Mouse (Mus musculus) left cerebral cortex, adult 11 months (tissue): ENCODE measurements around the gene Vwa1.
"Not testable (repeated sequence)": the region's sequence is repeated elsewhere in the genome, so short reads cannot be mapped to it uniquely, and the experiment has no call there.

ENCODE experiments used
- DNase-seq: peaks from one replicate; pipeline ENCODE4 v3.0.0; 2022; ENCODE audit warnings: low spot score

Gene Vwa1

DNA sequence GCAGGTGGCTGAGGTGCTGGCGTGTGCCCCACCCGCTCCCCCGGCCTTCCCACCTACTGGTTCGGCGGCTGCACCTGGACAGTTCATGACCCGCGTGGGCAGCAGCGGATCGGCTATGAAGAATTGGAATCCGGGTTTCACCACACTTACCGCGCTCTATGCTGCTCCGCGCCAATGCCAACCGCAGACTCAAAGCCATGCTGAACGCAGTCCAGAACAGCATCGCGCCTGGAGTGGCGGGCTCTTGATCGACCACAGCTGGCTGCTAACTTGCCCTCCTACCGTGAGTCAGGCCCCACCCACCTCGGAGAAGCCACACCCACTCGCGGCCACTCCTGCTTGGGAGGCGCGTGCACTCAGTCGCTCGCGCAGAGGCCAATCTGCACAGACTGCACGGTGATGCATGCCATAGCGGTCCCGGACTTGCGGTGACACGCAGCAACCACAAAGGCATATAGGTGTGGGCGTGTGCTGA lies at the start of gene Vwa1:
Gene Vwa1, minus strand, starts transcription at position 419 of the 475 bp plus-strand sequence.
- peak; percentile 76 for DNase-seq

DNA sequence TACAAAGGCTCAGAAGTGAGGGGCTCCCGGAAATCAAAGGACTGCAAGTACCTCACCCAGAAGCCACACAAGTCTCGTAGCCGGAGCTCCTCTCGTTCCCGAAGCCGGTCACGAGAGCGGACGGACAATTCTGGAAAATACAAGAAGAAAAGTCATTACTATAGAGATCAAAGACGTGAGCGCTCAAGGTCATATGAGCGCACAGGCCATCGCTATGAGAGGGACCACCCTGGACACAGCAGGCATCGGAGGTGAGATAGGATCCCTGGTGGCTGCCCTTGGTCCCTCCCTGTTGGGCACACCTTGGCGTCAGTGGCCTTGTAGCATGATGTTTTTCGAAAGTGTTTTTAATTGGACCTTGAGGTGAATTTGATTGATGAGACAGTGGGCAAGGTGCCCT lies 48.9 kb upstream of the Vwa1 start:
- no peak for DNase-seq

DNA sequence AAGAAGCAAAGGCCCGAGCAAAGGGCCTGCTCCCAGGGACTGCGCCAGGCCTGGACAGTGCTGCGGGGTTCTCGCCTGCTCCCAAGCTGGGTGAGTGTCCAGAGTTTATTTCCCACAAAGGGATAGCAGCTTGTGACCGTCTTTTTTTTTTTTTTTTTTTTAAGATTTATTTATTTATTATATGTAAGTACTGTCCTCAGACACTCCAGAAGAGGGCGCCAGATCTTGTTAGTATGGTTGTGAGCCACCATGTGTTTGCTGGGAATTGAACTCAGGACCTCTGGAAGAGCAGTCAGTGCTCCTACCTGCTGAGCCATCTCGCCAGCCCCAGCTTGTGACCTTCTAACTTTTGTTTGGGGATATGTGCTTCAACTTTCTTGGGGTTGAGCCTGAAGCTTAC lies 46.5 kb upstream of the Vwa1 start:
- no peak for DNase-seq

GRCm38 (mm10) chr4:155817533-155817932 lies 43.0 kb upstream of the Vwa1 start:
- DNase-seq, result no peak

- DNase-seq, result no peak
Observed at GRCm38 (mm10) chr4:155812665-155813181, 38.2 kb upstream of the Vwa1 start.

DNA sequence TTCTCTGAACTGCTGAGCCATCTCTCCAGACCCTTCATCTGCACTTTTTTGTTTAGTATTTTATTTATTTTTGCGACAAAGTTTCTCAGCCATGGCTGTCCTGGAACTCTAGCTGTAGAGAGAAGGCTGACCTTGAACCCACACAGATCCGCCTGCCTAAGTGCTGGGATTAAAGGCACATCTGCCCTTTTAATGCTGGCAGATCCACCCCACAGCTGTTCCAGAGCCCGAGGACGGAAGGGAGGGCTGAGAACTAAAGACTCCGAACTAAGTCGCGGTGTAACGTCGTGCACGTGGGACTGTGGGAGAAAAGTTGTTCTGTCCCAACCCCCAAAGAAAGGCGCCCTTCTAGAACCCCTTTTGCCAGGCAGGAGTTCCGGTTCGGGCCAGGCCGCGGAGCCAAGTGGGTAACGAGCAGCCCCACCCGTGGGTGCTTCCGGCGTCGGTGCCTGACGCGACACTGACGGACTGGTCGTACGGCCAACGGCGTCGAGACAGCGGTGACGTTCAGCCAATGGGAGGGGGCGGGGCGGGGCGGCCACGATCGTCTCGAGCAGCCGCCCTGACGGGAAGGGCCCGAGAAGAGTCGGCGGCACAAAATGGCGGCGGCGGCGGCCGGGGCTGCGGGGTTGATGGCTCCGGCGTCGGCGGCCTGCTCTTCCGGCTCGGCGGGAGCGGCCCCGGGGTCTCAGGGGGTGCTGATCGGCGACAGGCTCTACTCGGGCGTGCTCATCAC lies 37.6 kb upstream of the Vwa1 start, which contains the start of gene Ccnl2:
Gene Ccnl2, plus strand, starts transcription at position 561 of the 736 bp plus-strand sequence.
- DNase-seq, result peak; percentile 89

DNA sequence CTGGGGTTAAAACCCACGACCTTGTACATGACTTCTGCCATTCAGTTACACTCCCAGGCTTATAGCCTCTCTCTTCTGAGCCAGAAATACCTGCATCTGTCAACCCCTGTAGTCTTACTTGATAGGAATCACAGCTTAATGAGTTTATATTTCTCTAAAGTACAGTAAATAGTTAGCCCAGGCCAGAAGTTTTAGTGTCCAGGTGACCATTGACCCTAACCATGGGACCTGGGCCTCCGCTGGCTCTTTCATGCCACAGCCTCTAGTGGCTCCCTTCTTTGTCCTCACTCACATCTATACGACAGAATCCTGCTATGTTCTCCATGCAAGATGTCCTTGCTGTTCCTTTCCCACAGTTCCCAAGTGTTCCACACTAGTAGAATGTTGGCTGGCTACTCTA lies 33.3 kb upstream of the Vwa1 start:
- no peak for DNase-seq

DNA sequence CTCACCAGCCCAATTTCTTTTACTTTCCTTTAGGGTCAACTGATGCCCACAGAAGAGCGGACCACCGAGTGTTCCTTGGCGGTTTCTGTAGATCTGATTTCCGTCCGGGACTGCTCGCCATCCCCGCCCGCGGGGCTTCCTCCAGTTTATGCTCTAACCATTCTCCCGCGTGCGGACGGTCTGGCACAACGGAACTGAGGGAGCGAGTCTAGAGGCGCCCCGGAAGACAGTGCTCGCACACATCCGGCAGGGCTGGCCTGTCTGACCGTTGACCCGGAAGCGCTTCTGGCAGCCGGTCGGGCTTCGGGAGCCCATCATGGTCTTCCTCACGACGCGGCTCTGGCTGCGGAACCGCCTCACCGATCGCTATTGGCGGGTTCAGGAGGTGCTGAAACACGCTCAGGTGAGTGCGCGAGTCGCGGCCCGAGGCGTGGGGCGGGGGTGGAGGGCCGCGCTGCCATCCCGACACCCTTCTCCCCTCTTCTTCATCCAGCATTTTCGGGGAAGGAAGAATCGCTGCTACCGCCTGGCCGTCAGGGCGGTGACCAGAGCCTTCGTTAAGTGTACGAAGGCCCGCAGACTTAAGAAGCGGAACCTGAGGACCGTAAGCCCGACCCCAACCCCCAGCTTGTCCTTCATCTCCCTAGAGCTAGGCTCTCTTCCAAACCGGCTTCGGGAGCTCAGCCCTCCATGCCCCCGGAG lies 29.0 kb upstream of the Vwa1 start:
- peak; percentile 86 for DNase-seq

- DNase-seq, result no peak
Observed at GRCm38 (mm10) chr4:155802741-155803339, 28.3 kb upstream of the Vwa1 start, which contains the start of gene Mrpl20. Mrpl20 (plus strand) TSS chr4:155802878.

DNA sequence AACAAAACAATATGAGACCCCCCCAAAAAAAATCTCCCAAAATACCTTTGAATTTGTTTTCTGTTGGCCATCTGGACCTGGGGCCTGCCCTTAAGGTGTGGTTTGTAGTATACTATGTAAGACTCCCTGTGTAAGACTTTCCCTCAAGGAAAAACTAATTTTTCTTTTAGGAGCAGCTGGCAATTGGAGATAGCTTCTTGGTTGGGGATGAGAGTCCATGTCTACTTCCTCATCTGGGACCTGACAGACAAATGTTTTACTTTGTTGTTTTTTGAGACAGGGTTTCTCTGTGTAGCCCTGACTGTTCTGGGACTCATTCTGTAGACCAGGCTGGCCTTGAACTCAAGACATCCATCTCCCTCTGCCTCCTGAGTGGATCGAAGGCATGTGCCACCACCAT lies 27.6 kb upstream of the Vwa1 start:
- no peak for DNase-seq

DNA sequence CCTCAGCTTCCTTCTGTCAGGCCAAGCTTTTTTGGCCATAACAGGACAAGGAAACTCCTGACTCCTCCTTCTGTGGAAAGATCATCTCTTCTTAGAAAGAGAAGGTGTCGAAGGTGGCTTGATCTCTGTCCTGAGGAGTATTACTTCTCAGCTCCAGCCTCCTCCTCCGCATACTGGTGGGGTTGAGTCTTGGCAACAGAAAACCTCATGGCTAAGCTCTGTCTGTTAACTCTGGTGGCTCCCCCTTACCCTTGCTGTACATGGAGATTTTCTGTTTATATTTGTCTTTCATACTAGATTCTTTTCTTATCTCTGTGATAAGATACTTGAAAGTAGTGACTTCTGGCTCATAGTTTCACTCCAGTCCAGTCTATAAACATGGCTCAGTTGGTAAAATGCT lies 19.2 kb upstream of the Vwa1 start:
- DNase-seq, result no peak

- DNase-seq, result no peak
Observed at GRCm38 (mm10) chr4:155791240-155791933, 16.9 kb upstream of the Vwa1 start.

DNA sequence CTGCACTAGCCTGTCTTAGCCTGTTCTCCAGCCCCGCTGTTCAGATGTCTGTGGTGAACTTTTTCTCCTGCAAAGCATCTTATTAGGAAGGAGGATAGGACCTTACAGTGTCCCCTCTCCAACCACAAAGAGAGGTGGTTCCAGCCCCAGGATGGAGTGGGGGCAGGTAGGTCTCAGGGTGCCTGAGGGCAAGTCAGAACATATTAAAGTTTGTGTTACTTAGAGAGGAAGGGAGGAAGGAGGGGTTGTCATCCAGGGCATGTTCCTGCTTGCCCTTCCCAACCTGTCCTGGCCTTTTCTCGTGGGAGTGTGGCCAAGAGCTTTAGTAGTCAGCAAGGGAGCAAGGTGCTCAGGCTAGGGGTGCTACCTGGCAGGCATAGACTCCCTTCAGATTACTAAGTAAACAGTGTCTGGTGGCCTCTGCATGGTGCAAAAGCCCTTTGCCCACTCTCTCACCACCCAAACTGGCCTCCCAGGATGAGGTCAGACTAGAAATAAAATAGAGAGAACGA lies 16.2 kb upstream of the Vwa1 start:
- no peak for DNase-seq

- no peak for DNase-seq
Observed at GRCm38 (mm10) chr4:155790021-155790489, 15.6 kb upstream of the Vwa1 start, which contains the start of gene Ankrd65. Ankrd65 (plus strand) TSS chr4:155790439.

- not testable (repeated sequence) for DNase-seq
Observed at GRCm38 (mm10) chr4:155788833-155789232, 14.3 kb upstream of the Vwa1 start.

DNA sequence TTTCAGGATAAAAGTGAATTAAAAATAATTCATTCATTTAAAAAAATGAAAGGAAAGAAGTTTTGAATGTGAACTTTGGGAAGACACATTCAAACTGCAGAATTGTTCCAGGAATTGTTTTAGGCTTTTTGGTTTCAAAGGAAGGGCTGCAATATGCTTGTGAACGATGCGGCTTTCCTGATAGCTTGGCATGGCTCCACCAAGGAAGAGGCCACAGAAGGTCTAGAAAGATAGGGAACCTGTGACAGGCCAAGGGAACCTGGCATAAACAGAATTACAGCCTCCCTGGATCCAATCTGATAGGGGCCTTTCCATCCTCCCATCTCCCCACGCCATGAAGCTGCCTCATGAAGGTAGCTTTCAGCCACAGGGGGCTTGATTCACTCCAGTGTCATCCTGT lies 13.8 kb upstream of the Vwa1 start:
- DNase-seq, result no peak

DNA sequence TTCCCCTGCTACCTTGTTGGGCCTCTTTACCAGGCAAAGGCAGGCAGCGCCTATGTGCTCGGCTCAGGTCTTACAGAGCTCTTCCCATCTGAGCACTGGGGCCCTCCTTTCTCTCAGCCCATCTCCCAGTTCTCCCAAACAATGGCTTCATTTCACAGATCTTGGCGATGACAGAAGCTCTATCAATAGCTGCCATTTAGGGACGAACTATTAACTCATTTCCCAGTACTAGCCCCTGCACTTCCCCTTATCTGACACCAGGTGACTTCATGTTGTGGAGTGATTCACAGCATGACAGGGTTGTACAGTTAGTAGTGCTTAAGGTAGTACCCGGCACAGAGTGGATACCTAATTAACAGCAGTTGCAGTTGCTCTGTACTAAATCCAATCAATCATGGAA lies 11.3 kb upstream of the Vwa1 start, which contains the start of gene Tmem88b:
Gene Tmem88b, minus strand, starts transcription at position 56 of the 400 bp plus-strand sequence.
- no peak for DNase-seq

DNA sequence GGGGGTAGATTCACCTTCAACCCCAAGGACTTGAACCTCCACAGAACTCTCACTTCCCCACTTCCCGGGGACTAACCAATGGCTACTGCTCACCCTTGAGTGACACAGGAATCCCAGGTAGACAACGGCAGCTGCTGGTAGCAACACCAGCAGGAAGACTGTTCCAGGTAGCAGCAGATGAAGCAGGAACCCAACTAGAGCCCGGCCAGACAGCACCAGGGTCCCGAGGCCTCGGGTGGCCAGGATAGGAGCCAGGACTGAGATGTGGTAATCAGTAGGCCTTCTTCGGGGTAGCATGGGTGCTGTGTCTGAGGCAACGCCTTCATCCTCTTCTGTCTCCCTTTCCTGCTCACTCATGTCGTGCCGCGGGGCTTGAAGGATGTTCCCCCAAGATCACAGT lies 10.7 kb upstream of the Vwa1 start:
- no peak for DNase-seq

DNA sequence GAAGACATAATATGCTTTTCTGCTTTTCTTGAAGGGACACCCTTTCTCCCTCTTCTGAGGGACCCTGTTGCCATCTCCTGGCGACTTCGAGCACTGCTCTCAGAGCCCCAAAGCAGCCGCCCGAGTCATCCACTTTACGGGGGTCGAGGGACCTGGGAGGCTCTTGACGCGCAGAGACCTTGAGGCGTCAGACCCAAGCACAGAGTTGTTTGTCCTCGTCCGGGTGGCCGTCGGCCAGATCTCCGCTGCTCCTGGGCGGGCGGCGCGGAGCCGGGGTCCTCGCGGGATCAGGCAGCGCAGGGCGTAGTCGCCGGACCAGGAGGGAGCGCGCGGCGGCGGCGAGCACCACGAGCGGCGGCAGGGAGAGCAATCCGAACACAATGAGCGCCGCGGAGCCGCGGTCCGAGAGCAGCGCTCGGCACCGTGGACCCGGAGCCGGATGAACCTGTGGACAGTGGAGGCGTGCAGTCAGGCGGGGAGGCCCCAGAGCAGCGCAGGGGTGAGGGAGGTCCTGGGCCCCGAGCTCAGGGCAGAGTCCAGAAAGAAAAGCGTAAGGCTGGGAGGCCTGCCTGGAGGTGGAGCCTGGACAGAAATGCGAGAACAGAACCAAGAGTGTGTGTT lies 9.7 kb upstream of the Vwa1 start:
- no peak for DNase-seq

DNA sequence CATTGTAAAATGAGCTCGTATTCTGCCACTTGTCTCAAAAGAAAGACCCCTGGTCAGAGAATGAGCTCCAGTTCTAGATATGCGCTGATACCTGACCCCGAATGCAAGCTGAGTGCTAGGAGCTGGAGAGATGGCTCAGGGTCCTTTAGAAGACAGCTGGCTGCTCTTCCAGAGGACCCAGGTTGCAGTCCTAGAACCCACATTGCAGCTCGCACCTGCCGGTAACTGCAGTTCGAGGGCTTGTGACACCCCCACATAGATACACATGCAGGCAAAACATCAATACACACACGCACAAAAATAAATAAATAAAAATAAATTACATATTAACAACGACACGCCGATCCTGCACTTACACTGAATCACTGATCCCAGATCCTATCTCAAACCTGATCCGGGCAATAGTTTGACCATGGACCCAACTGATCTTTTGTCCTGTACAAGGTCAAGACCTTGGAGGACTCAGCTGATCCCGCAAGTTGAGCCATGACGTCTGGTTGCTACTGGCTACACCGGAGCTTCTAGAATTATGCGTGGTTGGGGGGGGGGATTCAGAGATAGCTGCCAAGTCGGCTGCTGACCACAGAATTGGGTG lies 9.1 kb upstream of the Vwa1 start:
- DNase-seq, result no peak

DNA sequence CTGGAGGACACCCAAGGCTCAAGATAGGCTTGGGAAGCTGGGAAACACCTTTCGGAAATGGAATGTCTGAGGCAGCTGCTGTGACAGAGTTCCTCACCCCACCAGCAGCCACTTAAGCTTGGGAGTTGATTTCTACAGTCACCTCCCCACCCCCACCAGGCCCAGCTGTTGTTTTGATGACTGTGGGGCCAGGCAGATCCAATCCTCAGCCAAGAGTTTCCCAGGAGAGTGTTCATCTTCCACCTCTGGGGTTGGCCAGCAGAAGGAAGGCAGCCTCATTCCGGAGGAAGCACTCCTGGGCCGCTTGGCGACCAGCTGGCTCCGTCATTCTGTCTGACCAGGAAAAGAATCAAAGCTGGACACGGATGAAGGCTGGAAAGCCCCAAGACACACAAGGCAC lies 6.4 kb upstream of the Vwa1 start:
- no peak for DNase-seq
